Mouse (Mus musculus) CD4-positive, CD25-positive, alpha-beta regulatory T cell, adult 9 weeks (primary cell): ENCODE results near the gene Nfic. TPM values are rescaled to one million over a fixed set of nuclear protein-coding genes. Genes with fewer than 3 reads are reported as not detected.

Experiments
- polyA plus RNA-seq: library from polyadenylated mRNA; unstranded; fragments of 100-300 nt; shearing (Covaris generic); gene quantifications from one replicate; pipeline ENCODE4 v1.2.1, GENCODE M21; 2017

Gene Nfic
- 23.6 TPM for polyA plus RNA-seq

DNA sequence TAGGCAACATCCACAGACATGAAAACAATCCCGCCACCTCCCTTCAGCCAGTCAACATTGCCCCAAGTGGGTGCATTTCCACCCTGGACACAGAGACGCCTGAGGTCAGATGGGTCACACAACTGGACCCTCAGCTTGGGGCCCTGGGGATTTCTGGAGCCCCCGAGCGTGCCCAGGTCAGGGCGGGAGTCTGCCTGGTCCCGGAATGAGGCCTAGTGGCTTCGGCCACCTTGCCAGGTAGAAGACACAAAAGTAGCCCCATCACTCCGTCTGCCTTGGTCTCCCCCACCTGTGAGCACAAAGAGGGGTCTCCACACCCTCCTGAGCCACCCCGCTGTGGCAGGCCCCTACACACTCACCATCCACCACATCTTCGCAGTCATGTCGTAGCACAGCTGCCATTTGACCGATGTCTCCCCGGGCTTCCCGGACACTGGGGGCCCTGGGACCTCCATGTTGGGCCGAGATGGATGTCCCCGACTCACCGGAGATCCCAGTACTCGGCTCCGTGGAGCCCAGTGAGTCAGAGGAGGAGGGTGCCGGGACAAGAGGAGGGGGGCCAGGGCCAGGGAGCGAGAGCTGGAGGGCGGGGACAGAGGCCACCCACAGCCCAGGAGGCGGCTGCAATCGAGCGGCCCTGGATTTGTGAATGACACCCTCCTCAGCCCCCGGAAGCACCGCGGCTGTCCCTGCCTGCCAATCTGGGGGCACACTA lies at the start of gene Nfic:
Gene Nfic, minus strand, starts transcription at position 455 of the 715 bp plus-strand sequence.

DNA sequence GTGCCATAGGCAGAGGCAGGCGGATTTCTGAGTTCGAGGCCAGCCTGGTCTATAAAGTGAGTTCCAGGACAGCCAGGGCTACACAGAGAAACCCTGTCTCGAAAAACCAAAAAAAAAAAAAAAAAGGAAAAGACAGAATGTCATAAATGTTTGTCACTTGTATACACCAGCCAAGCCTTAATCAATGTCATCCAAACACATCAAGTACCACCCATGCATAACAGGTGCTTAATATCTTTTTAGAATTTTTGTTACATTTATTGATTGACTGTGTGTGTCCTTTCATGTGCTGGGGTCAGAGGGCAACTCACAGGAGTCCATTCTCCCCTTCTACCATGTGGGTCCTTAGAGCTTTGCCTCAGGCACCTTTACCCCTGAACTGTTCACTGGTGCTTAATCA lies 44.6 kb upstream of the Nfic start, which contains the start of gene S1pr4:
Gene S1pr4, minus strand, starts transcription at position 101 of the 400 bp plus-strand sequence.

DNA sequence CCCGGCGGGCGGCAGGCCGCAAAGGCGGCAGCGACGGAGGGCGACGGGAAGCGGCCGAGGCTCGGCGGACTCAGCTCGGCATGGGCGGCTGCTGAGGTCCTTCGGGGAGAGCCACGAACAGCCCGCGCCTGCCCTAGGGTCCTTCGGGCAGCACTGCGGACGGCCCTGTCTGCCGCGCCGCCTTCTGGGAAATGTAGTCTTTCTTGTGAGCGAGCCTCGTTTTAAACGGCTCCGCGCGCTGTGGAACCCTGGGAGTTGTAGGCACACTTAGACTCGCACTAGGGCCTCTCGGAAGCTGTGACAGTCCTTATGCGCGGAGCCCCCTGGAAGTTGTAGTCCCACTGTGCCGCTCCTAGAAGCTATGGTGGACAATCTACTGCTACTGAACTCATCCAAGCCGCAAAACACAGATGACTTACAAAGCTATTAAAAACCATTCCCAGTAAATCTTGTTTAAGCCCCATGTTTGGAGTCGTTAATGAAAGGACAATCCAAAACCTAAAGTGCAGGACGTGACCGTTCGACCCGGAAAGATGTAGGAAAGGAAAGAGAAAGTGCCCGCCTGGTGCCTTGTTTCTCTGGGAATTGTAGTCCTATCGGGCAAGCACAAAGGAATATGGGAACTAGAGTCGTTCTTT lies 40.9 kb upstream of the Nfic start, which contains the start of gene Ncln:
Gene Ncln, minus strand, starts transcription at position 129 of the 638 bp plus-strand sequence.

DNA sequence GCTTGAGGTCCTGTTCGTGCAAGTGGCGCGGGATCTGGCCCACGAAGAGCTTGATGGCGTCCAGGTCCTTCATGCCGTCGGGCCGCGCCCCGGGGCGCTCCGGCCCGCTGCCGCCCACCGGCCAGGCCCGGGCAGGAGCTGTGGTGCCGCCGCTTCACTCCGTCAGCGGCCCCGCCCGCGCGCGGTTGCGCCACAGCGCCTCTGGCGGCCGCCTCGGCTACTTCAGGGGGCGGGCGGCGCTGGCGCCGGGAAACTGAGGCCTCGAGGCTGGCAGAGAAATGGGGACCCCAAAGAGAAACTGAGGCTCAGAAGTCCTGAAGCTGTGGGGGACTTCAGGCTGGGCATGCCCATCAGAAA lies 27.1 kb upstream of the Nfic start, which contains the start of gene Celf5:
Gene Celf5, minus strand, starts transcription at position 177 of the 357 bp plus-strand sequence.

DNA sequence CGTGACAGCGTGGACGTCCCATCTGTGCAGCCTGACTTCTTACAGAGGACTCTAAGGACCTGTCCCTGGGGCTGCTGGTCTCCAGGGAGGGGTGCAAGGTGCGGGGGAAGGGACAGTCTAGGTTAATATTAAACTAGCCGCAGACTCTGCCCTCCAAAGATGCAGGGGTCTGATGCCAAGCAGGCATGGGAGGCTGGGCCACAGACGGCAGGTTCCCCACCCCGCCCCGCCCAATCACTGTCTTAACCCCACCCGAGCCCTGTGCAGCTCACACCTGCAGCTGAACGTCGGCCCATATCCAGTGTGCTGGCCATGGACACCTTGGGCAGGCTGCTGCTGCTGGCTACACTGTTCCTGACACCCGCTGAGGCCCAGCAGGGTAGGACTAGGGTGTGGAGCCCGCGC lies 62.7 kb downstream of the Nfic start, which contains the start of gene Smim24:
Gene Smim24, plus strand, starts transcription at position 271 of the 405 bp plus-strand sequence.

DNA sequence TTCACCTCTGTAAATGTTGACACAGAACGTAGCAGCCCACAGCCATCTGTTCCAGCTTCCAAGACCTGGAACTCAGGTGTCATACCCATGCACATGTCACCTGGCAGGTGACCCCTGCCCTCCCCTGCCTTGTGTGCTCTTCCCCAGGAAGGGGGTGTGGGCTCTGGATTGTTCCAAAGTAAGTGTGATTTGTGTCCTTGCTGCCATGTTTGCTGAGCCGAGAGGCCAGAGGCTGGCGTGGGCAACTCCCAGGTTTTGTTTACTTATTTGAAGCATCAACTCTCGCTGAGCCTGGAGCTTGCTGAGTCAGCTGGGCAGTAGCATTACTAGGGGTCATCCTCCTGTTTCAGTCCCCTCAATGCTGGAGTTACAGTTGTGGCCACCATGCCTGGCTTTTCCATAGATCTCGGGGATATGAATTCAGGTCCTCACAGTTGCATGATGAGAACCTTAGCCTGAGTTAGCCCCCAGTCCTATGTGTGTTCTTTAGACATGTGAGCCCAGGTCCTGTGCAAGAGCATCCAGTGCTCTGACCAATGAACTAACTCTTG lies 66.9 kb downstream of the Nfic start, which contains the start of gene Gm48552:
Gene Gm48552, plus strand, starts transcription at position 501 of the 551 bp plus-strand sequence.

DNA sequence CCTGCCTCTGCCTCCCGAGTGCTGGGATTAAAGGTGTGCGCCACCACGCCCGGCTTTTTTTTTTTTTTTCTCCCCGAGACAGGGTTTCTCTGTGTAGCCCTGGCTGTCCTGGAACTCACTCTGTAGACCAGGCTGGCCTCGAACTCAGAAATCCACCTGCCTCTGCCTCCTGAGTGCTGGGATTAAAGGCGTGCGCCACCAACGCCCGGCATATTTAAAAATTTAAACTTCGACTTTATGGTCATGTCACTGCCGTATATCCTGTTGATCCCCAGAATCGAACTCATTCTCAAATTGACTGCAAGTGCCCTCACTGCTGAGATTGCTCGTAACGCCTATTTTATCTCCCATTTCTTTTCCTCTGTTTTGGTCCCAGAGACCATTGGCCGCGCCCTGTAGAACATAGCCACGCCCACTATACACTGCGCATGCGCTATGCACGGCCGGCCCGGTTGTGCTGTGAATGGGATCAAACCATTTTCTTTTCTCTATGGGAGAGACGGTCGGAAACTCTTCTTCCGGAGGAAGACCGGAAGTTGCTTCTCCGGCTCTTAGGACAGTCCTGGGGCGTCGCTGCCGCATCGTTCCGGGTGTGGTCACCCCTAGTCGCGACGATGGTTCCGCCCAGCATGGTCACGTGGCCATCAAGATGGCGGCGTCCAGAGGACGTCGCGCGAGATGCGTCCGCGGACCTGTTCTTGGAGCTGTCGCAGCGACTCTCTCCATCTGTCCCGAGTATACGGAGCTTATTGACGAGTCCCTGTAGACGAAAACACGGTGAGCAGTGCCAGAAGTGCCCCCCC lies 71.4 kb downstream of the Nfic start, which contains the start of the genes Dohh and Gm48551:
Gene Dohh, plus strand, starts transcription at position 627 of the 803 bp plus-strand sequence.
Gene Gm48551, plus strand, starts transcription at position 665 of the 803 bp plus-strand sequence.

DNA sequence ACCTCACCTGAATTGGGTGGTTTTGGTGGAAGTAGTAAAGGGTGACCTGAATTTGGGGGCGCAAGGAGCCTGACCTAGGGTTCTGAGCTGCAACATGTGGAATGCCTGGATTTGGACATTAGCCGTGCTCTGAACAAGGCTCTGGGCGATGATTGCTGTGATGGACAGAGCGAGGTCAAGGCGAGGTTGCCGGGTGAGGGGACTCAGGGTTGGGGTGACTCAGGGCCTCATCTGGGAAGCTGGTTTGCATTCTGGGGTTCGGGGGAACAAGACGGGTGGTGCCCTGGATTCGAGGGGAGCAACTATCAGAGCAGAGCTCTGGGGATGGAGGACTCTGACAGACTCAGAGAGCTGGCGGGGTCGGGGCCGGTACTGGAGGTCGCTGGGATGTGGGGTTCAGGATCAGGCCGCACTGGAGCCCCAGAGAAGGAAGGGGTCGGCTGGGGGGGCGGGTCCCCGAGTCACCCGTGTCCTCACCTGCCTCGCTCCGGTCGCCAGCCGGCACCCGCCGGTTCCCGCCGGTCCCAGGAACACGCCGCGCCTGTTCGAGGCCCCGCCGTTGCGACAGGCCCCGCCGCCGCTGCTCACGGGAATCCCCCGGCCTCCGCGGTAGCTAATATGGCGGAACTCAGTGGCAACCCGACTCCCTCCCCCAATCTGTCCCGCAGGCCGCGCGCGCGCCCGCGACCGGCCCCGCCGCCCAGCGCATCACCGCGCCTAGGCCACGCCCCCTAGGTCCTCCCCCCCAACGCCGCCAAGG lies 77.5 kb downstream of the Nfic start, which contains the start of gene Fzr1:
Gene Fzr1, minus strand, starts transcription at position 724 of the 760 bp plus-strand sequence.

DNA sequence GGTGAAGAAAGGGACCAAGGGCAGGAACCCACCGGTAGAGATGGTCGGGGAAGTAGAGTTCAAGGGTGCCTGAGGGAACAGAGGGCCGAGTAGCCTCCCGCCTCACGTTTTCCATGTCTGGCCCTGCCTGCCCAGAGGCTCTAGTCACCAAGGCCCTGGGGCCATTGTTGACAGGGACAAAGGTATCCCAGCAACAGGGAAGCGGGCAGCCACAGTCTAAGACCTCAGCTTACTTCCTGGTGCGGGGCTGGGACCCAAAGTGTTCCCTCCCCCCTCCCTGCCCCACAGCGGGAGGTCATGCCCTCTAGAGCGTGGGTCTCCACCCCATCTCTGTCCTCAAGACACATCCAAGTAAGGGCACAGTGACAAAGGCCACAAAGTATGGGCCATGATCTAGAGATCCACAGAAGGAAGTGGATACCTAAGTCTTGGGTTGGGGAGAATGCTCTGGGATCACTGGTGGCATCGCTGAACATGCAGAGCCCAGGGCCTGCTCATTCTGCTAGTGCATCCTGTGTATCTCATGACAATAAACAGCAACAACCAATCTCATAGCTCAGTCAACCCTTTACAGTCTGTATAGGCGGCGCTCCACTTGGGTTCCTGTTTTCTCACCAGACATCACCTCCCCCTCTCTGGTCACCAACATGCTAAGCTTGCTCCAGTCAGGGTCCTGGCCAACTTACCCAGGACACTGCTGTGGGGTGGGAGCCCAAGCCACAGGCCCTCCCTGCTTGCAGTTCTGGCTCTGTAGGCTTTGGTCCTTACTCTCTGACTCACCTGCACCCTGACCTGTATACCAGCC lies 89.6 kb downstream of the Nfic start, which contains the start of gene 4930404N11Rik:
Gene 4930404N11Rik, minus strand, starts transcription at position 145 of the 805 bp plus-strand sequence.

DNA sequence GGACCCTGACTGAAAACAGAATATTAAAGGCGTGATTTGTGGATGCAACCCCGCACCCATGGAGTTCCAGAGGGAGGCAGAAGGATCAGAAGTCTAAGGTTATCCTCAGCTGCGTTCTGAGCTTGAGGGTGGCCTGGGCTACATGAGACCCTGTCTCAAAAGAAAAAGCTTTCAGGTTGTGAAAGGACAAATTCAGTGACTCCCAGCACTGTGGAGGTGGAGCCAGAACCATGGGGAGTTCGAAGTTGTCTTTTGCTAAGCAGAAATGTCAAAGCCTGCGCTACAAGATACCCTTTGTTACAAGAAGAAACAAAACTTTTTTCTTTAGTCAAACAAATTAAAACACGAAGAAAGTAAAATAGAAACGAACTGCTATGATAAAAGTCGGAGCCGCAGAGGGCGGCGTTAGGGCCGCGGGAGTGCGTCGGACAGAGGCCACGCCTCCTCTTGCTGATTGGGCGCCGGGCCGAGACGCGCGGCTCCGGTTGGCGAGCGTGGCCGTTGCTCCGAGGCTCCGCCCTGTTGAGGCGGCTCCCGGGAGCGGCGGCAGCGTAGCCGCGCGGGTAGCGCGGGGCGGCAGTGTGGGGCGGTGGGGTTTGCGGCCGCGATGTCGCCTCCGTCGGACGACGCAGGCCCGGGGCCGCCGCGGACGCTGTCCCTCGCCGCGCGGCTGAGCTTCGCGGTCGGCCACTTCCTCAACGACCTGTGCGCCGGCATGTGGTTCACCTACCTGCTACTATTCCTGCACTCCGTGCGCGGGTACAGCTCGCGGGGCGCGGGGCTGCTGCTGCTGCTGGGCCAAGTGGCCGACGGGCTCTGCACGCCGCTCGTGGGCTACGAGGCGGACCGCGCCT lies 98.2 kb downstream of the Nfic start, which contains the start of gene Mfsd12:
Gene Mfsd12, plus strand, starts transcription at position 501 of the 854 bp plus-strand sequence.

DNA sequence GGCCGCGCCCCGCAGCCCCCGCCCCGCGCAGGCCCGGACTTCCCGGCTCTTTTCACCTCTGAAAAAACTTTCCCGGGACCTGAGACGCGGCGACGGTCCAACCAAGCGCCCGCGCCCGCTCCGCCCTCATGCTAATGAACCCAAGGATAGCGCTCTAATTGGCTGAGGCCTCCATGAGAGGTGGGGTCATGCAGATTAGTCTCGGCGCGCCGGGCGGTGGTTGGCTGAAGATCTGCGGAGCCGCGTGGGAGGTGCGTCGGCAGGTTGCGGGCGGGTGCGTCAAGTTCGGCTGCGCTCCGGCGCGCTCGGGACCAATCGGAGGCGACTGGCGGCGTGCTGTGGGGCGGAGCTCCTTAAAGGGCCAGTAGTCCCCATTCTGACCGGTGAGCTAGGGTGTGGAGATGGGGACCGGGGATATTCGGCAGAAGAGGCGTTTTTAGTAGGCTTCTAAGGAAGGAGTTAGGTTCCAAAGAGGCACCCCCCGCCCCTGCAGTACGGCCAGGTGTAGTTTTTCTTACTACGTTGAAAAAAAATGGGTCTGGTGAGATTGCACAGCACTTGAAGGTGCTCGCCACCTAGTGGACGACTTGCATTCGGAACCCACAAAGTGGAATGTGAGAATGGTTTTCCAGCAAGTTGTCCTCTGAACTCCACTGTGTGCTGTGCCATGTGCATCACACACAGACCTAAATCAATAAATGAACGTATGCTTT lies 104.9 kb downstream of the Nfic start, which contains the start of gene Hmg20b:
Gene Hmg20b, minus strand, starts transcription at position 130 of the 713 bp plus-strand sequence.

Other genes starting within 250 kb of the Nfic start
- gene Atcay, start 224.8 kb downstream of the Nfic start, polyA plus RNA-seq: 9.0 TPM
- gene Zfr2, start 222.5 kb downstream of the Nfic start, polyA plus RNA-seq: 3.7 TPM
- 134 TPM for gene Matk, start 202.7 kb downstream of the Nfic start, polyA plus RNA-seq
- gene Mrpl54, start 188.7 kb downstream of the Nfic start, polyA plus RNA-seq: 139 TPM
- gene Apba3, start 188.7 kb downstream of the Nfic start, polyA plus RNA-seq: 38.6 TPM
- 8.3 TPM for gene Tjp3, start 164.1 kb downstream of the Nfic start, polyA plus RNA-seq
- 32.1 TPM for gene Pip5k1c, start 162.7 kb downstream of the Nfic start, polyA plus RNA-seq
- gene Cactin, start 134.5 kb downstream of the Nfic start, polyA plus RNA-seq: 16.6 TPM
- 41.7 TPM for gene Tbxa2r, start 126.9 kb downstream of the Nfic start, polyA plus RNA-seq
- gene Gipc3, start 112.4 kb downstream of the Nfic start, polyA plus RNA-seq: not detected
- 28.8 TPM for gene Hmg20b, start 105.2 kb downstream of the Nfic start, polyA plus RNA-seq
- 1.5 TPM for gene Mfsd12, start 98.1 kb downstream of the Nfic start, polyA plus RNA-seq
- 0.82 TPM for gene 4930404N11Rik, start 89.8 kb downstream of the Nfic start, polyA plus RNA-seq
- gene Fzr1, start 77.1 kb downstream of the Nfic start, polyA plus RNA-seq: 16.3 TPM
- 32.9 TPM for gene Dohh, start 71.2 kb downstream of the Nfic start, polyA plus RNA-seq
- 3.4 TPM for gene Gm48551, start 71.2 kb downstream of the Nfic start, polyA plus RNA-seq
- gene Gm48552, start 66.6 kb downstream of the Nfic start, polyA plus RNA-seq: 0.91 TPM
- gene Smim24, start 62.6 kb downstream of the Nfic start, polyA plus RNA-seq: 8.7 TPM
- 0.17 TPM for gene Celf5, start 27.1 kb upstream of the Nfic start, polyA plus RNA-seq
- gene Ncln, start 40.8 kb upstream of the Nfic start, polyA plus RNA-seq: 133 TPM
- 96.9 TPM for gene S1pr4, start 44.5 kb upstream of the Nfic start, polyA plus RNA-seq
- 19.4 TPM for gene Gna15, start 68.6 kb upstream of the Nfic start, polyA plus RNA-seq
- gene Gna11, start 89.6 kb upstream of the Nfic start, polyA plus RNA-seq: 7.0 TPM
- 134 TPM for gene Aes, start 103.9 kb upstream of the Nfic start, polyA plus RNA-seq
- gene Tle2, start 118.9 kb upstream of the Nfic start, polyA plus RNA-seq: 1.6 TPM
- 2.3 TPM for gene Tle6, start 145.4 kb upstream of the Nfic start, polyA plus RNA-seq
- 3.6 TPM for gene BC025920, start 150.6 kb upstream of the Nfic start, polyA plus RNA-seq
- gene Sirt6, start 172.2 kb upstream of the Nfic start, polyA plus RNA-seq: 25.2 TPM
- gene Ankrd24, start 172.9 kb upstream of the Nfic start, polyA plus RNA-seq: 0.88 TPM
- 9.6 TPM for gene Gm10778, start 193.4 kb upstream of the Nfic start, polyA plus RNA-seq
- 21.6 TPM for gene Zfp433, start 249.2 kb upstream of the Nfic start, polyA plus RNA-seq